Mouse (Mus musculus) liver, adult 2 months (tissue): ENCODE data around the gene Znhit3.

Experiments
- CTCF ChIP-seq: fragments of 200-500 bp; IDR thresholded peaks from 2 replicates; pipeline ENCODE4 v1.5.1; 2011; ENCODE audit warnings: low read depth, low read length, control low read depth
- POLR2A ChIP-seq: fragments of 200-500 bp; IDR thresholded peaks from 2 replicates; pipeline ENCODE4 v1.6.1; 2011; ENCODE audit warnings: low read length, control low read depth; ENCODE audit not compliant: insufficient read depth; ENCODE audit errors: extremely low read depth

DNA sequence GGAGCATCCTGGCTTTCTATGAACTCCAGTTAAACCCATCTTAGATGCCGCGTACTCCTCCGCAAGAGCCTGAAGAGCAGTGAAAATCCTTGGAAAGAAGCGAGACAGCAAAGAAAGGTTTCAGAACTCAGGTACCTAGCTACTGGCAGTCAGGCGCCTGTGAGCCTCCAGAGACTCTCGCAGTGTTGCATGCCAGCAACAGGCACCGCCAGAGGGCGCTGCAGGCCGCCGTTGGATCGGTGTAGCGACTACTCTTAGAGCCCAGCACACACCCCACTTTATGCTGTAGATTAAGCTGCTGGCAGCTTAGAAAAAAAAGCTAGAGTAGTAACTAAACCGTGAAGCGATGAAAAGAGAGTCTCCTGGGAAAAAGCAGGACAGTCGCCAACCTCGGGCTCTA, 2.3 kb upstream of the Znhit3 start:
- peak; percentile 95 for TF ChIP-seq CTCF
- no peak for TF ChIP-seq POLR2A
